Mouse (Mus musculus) layer of hippocampus, postnatal 25 days (tissue): ENCODE data around the gene Epha4. TPM values are rescaled to one million over a fixed set of nuclear protein-coding genes. Genes with fewer than 3 reads are reported as not detected.

Source experiments
- DNase-seq, 2 experiments: peaks; one replicate each; pipeline ENCODE4 v3.0.0; 2022; ENCODE audit warnings: mixed read lengths in 2 of 2, low spot score in 1 of 2; ENCODE audit errors: extremely low spot score in 1 of 2
- total RNA-seq, 2 experiments: library from RNA; stranded (reverse); gene quantifications; 2 replicates each; pipeline ENCODE4 v1.2.3; 2021

Epha4 gene
- 100 to 1,000 TPM; 291 to 351 TPM for total RNA-seq

- DNase-seq: peak; percentile 77 to 84
Observed at GRCm38 (mm10) chr1:77514963-77515650, at the start of gene Epha4. Gene Epha4, minus strand, starts transcription at chr1:77515088.

DNA sequence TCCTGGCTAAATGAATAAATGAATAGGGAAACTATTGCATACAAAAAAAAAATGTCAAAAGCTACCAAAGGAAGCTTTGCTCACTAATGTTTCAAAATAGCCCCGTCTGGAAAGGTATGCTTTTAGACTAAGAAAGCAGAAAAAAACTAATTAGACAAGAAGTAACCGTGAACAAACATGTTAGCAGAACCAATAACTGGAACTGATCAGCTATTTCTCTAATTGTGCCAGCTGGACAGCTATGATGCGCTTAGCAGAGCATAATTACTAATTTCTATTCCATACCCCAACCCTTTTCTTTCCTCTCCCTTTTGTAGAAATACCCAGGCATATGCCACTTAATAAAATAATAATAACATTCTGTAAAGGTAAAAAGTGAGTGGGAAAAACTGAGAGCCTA is 41.3 kb upstream of the Epha4 start:
- DNase-seq: no peak

DNA sequence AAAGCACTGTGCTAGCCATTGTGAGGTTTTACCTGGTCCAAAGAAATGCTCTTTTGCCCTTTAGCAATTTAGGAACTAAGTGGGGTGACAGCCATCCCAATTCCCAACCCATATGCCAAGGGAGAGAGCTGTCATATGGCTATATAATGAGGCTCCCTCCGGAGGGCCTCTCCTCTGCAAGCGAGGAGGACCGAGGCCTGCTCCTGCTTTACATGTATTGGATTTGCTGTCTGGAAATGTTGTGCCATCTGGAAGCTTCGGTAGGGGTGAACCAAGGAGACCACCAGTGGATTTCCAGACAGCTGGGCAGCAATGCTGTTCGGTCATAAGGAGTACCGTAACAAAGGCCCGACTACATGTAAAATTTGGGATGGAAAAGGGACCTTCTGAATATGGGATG is 37.0 kb upstream of the Epha4 start:
- no peak for DNase-seq

GRCm38 (mm10) chr1:77545722-77546121 is 30.8 kb upstream of the Epha4 start:
- DNase-seq: no peak

DNA sequence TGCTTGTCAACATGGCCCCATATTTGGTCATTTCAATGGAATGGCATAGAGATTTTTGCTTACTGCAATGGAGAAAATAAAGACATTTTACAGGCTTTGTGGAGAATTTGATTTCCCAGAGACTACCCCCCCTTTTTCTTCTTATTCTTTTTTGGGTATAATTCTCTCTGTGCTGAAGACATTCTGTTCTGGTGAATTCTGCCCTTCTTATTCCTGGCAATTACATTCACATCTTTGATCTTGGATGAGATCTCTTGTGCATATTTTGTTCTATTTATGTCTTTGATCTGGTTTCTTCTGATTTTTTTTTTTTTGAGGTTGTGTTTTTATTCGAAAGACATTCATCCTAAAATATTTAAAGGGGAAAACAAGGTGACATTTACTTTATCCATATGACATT is 30.1 kb upstream of the Epha4 start:
- no peak for DNase-seq

DNA sequence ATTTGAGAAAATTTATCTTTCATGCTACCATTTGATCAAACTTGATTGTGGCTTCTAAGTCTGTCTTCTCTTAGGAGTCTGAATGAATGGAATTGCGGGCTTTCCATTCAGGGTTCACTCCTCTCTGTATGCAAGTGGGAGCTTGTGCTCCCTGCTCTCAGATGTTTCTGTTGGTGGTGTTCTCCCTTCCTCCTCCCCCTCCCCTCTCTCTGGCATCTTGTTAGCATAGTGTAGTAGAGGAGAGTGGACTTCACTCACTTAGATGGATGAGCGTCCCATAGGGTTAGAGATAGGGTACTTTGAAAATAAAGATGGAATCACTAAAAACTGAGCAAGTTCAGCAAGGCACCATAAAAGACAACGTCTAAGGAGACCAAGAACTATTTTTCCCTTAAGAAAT is 29.4 kb upstream of the Epha4 start:
- DNase-seq: no peak

- no peak for DNase-seq
Observed at GRCm38 (mm10) chr1:77539945-77540344, 25.1 kb upstream of the Epha4 start.

- DNase-seq: no peak
Observed at GRCm38 (mm10) chr1:77538559-77538958, 23.7 kb upstream of the Epha4 start.

GRCm38 (mm10) chr1:77535905-77536304 is 21.0 kb upstream of the Epha4 start:
- no peak for DNase-seq

DNA sequence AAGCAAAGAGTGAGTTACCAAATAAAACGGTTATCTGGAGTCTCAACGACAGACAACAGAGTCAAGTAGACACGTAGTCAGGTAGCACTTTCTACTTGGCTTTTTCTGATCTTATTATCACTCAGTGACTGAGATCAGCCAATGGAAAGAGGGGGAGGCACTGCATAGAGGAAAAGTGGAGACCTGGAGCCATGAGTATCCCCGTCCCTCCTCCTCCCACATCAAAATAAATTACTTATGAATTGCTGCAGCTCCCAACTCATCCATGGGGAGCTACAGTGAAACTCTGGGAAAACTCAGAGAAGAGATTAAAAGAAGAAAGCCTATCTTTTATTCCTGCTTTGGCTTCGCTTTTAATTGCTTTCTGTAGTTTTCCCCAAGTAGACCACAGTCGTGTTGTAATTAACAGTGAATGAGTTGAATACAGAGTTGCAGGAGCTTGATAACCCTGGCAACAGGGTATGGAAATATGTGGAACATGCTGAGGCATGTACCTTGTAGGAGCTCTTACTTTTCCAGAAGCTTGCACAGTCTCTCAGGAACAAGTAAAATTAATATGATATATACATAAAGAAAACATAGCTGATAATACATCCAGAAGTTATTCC is 17.8 kb upstream of the Epha4 start:
- no peak for DNase-seq

DNA sequence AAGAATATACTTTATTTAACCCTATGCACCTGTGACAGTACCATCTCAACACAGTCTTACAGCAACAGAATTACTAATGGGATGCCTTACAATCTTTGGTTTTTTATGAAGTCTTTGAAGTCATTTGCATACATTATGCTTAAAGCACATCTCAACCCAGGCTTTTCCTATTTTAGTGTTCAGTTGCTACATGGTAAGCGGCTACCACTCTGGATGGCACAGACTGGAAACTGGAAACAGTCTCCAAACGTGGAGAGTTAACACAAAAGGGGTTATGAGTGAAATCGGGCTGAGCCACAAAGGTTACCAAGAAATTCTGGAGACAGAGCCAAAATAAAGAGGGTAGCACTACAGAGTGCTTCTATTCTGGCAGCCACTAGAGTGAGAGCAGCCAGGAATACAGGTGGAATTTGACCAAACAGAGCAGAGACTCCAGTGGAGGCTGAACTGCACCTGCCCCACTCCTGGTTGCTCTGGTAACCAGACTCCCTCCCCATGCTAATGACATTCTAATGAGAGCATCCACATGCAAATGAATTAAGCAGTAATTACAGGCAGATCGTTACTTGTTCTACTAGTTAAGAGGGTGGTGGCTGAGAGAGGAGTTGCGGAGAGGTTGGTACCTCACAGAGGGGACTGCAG is 17.2 kb upstream of the Epha4 start:
- no peak for DNase-seq

- no peak for DNase-seq
Observed at GRCm38 (mm10) chr1:77525082-77525481, 10.2 kb upstream of the Epha4 start.

GRCm38 (mm10) chr1:77523354-77523753 is 8.5 kb upstream of the Epha4 start:
- no peak for DNase-seq

DNA sequence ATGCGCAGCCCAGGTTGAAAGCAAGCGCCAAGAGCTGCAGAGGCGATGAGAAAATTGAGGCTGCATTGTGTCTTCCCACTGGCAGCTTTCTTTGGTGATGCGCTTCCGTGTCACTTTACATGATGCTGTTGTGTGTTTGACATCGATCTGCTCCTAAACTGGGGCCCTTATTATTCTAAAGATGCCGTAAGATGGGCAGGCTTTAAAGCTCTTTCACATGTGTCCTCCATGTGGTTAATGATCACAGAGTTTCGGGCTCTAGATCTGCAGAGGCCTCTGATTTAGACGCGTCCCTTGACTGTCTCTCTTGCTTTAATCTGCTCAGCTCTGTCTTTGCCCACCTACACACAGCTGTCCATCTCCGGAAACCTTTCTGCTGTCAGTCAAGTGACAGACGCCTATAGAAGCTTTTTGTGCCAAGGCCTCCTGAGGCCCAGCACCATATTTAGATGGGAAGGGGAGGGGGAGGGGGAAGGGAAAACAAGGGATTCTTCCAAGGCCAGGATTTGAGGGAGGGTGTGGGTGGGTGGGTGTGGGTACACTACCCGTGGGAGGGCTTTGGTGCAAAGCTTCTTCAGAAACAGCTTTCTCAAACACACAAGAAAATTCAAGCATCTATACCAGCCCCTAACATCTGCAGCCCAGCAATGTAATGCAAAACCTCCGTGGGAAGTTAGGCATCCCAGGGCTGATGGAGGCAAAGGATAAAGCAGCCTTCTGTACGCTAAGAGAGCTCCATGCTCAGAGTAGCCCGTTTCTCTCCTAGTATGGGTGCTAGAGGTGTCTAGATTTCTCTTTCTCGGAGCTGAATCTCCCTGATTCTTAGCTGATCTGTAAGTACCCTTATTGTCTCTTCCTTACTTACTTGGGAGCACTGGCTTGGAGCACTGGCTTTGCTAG is 7.0 kb upstream of the Epha4 start:
- no peak for DNase-seq

DNA sequence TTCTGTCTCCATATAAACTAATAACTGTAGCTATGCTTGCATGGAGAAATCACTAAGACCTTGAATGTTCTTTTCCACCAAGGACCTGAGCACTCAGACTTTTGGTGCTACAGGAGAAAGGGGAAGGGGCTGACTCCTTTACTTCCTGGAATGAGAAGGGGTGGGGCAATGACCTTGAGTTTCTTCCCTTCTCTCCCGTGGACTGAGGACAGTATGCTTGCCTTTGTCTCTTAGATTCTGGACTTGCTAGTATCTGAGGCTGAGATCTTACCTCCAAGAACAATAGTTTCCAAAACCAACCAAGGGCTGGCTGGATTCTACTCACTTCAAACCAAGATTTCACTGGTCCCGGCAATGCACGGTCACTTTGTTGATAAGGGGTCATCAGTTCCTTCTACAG is 3.8 kb upstream of the Epha4 start:
- no peak for DNase-seq

DNA sequence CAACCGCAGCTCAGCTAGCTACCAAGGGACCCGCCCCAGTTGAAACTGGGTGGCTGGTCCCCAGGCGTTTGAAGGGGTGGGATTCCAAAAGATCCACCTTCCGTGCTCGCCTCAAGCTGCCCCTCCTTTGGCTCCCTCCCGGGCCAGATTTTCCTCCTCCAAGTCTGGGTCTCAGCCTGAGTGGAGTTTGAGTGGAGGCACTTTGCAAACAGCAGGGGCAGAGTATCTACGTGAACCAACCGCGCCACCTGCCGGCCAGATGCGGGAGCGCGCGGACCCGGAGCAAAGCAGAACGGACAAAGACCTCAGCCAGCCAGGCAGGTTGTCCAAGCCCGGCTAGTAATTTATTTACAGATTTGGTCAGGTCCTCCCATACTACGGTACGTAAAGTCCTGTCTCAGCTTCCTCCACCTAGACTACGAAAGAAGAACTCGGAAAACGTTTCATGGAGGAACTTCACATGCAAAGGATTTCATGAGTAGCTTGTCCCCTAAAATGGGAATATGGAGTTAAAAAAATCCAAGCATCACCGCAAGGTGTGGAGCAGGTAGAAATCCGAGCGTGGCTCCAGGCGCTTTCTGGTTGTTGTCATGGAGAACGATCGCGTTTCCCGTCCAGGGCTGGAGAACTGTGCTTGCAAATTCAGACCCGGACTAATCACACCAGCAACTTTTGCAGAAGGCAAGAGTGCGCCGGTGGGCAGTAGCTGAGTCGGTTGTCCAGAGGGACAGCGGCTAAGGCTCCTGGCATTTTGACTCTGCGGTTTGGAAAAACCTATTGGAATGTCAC is 1.5 kb upstream of the Epha4 start:
- DNase-seq: peak; percentile 98 to 99

GRCm38 (mm10) chr1:77515651-77515981 is 728 bp upstream of the Epha4 start:
- DNase-seq: peak in 1 of 2 experiments; percentile 49

- peak; percentile 39 to 58 for DNase-seq
Observed at GRCm38 (mm10) chr1:77514325-77514962, 444 bp downstream of the Epha4 start.

- DNase-seq: no peak
Observed at GRCm38 (mm10) chr1:77513959-77514324, 946 bp downstream of the Epha4 start.
